Mouse (Mus musculus) midbrain, embryonic 16.5 days (tissue): ENCODE measurements around the gene Itga7. TPM values are rescaled to one million over a fixed set of nuclear protein-coding genes. Genes with fewer than 3 reads are reported as not detected.

Source experiments
- polyA plus RNA-seq: library from polyadenylated mRNA; unstranded; fragments of >200 nt; fragmentation: Nextera tagmentation; extraction: Ambion mirVana; gene quantifications from 2 replicates; pipeline ENCODE4 v1.2.1, GENCODE M21; 2015

The Itga7 gene
- polyA plus RNA-seq, 1 experiment from 2014 or later = 9.2 TPM

Other genes starting within 250 kb of the Itga7 start
- gene Rab5b, start 237.6 kb upstream of the Itga7 start, polyA plus RNA-seq = 119 and 128 TPM in 2 replicates
- gene Pmel, start 229.6 kb upstream of the Itga7 start, polyA plus RNA-seq = 0.37 and 0.77 TPM in 2 replicates
- 14.6 and 15.0 TPM in 2 replicates for gene Cdk2, start 228.8 kb upstream of the Itga7 start, polyA plus RNA-seq
- gene Dgka, start 189.0 kb upstream of the Itga7 start, polyA plus RNA-seq = 6.1 and 6.3 TPM in 2 replicates
- 45.5 and 47.7 TPM in 2 replicates for gene Pym1, start 185.9 kb upstream of the Itga7 start, polyA plus RNA-seq
- 0.51 and 0.88 TPM in 2 replicates for gene Mmp19, start 142.9 kb upstream of the Itga7 start, polyA plus RNA-seq
- gene Dnajc14, start 129.8 kb upstream of the Itga7 start, polyA plus RNA-seq = 54.2 and 59.5 TPM in 2 replicates
- 14.8 and 16.1 TPM in 2 replicates for gene Tmem198b, start 129.4 kb upstream of the Itga7 start, polyA plus RNA-seq
- gene Sarnp, start 116.5 kb upstream of the Itga7 start, polyA plus RNA-seq = 143 and 152 TPM in 2 replicates
- 17.7 and 18.6 TPM in 2 replicates for gene Ormdl2, start 112.2 kb upstream of the Itga7 start, polyA plus RNA-seq
- gene Gdf11, start 42.1 kb upstream of the Itga7 start, polyA plus RNA-seq = 7.6 and 7.9 TPM in 2 replicates
- 152 and 195 TPM in 2 replicates for gene Cd63, start 32.8 kb upstream of the Itga7 start, polyA plus RNA-seq
- gene Rdh5, start 10.9 kb upstream of the Itga7 start, polyA plus RNA-seq = 13.6 TPM in 2 replicates
- 227 and 228 TPM in 2 replicates for gene Bloc1s1, start 9.8 kb upstream of the Itga7 start, polyA plus RNA-seq
- gene Mettl7b, start 27.2 kb downstream of the Itga7 start, polyA plus RNA-seq = not detected in 2 replicates
- not detected in 2 replicates for gene Olfr9, start 55.6 kb downstream of the Itga7 start, polyA plus RNA-seq
- gene Olfr763, start 77.0 kb downstream of the Itga7 start, polyA plus RNA-seq = not detected in 2 replicates
- gene Olfr764-ps1, start 106.1 kb downstream of the Itga7 start, polyA plus RNA-seq = not detected in 2 replicates
- gene Olfr765, start 116.2 kb downstream of the Itga7 start, polyA plus RNA-seq = not detected in 2 replicates
- gene Olfr766-ps1, start 135.2 kb downstream of the Itga7 start, polyA plus RNA-seq = not detected in 2 replicates
- gene Olfr767, start 149.1 kb downstream of the Itga7 start, polyA plus RNA-seq = not detected in 2 replicates
- gene Olfr768, start 165.6 kb downstream of the Itga7 start, polyA plus RNA-seq = not detected in 2 replicates
- gene Olfr769, start 184.0 kb downstream of the Itga7 start, polyA plus RNA-seq = not detected in 2 replicates
- not detected in 2 replicates for gene Olfr770, start 205.2 kb downstream of the Itga7 start, polyA plus RNA-seq
- not detected in 2 replicates for gene Olfr771, start 230.9 kb downstream of the Itga7 start, polyA plus RNA-seq
- not detected in 2 replicates for gene Olfr772, start 244.1 kb downstream of the Itga7 start, polyA plus RNA-seq